In genomic region chr4:133051550-133051865, GRCm38 (mm10) we compare ENCODE assay signal across 10 mouse cellular contexts. TPM values are rescaled to one million over a fixed set of nuclear protein-coding genes. Genes with fewer than 3 reads are reported as not detected.
DNase-seq lines count a peak whose midpoint lies in the region; ATAC-seq and TF ChIP-seq lines count a peak whose summit lies in the region.
"Had no signal": no experiment of that assay in that cellular context is flagged by ENCODE, and none has a peak within 500 bp of the region (broad histone marks: within the 10 kb centered on the region; RNA-seq: fewer than 3 reads in every experiment).

No protein-coding gene starts in this region.

- H3K9ac ChIP-seq in kidney, embryonic 16.5 days (replicated peaks; ENCODE audit: low read length): peak overlapping the region; percentile 40; the same call in 1 of the 2 replicates
- peak overlapping the region; percentile 11; the same call in 1 of the 2 replicates for H3K9ac ChIP-seq in embryonic facial prominence, embryonic 12.5 days
- 0 out of 2 replicates have a peak overlapping the region, but pooled peaks have one; percentile 15 for H3K9ac ChIP-seq in hindbrain, embryonic 15.5 days
- peak overlapping the region; percentile 9; the same call in 1 of the 2 replicates for H3K9ac ChIP-seq in midbrain, postnatal 0 days (replicated peaks; ENCODE audit: low read length, poor library complexity, severe bottlenecking)
- H3K9ac ChIP-seq: liver, embryonic 14.5 days had no signal

- peaks cover 81% of the 10 kb centered on the region for H3K4me1 ChIP-seq in kidney, embryonic 16.5 days (ENCODE audit: insufficient read depth, low read length)
- H3K4me1 ChIP-seq in embryonic facial prominence, embryonic 12.5 days: peaks cover 96% of the 10 kb centered on the region
- peaks cover 88% of the 10 kb centered on the region for H3K4me1 ChIP-seq in hindbrain, embryonic 15.5 days (replicated peaks)
- peaks cover 47% of the 10 kb centered on the region for H3K4me1 ChIP-seq in midbrain, postnatal 0 days (ENCODE audit: insufficient read depth, low read length)

- no peak for DNase-seq in kidney, postnatal 14 days
- DNase-seq in midbrain, postnatal 0 days (ENCODE audit: low spot score): no peak
- DNase-seq in ovary, postnatal 36 days (ENCODE audit: low spot score): no peak
- no peak for DNase-seq in urinary bladder, postnatal 25 days (ENCODE audit: low spot score)
- no peak for DNase-seq in B cell, adult 2 months

- H3K27ac ChIP-seq in kidney, embryonic 16.5 days (ENCODE audit: low read length): peak overlapping the region; percentile 32; the same call in 1 of the 2 replicates
- peak overlapping the region; percentile 90 for H3K27ac ChIP-seq in embryonic facial prominence, embryonic 12.5 days
- H3K27ac ChIP-seq in hindbrain, embryonic 15.5 days (replicated peaks): peak overlapping the region; percentile 71
- H3K27ac ChIP-seq in midbrain, postnatal 0 days (ENCODE audit: low read depth, low read length): peak overlapping the region; percentile 51
- H3K27ac ChIP-seq: kidney, postnatal 0 days; liver, embryonic 14.5 days had no signal

- H3K27me3 ChIP-seq in kidney, embryonic 16.5 days (ENCODE audit: insufficient read depth, low read length): no peaks in the 10 kb centered on the region
- H3K27me3 ChIP-seq in embryonic facial prominence, embryonic 12.5 days: no peaks in the 10 kb centered on the region
- no peaks in the 10 kb centered on the region for H3K27me3 ChIP-seq in hindbrain, embryonic 15.5 days
- no peaks in the 10 kb centered on the region for H3K27me3 ChIP-seq in midbrain, postnatal 0 days (ENCODE audit: insufficient read depth, low read length)

- no peak for ATAC-seq in kidney, embryonic 16.5 days (ENCODE audit: low FRiP score, low TSS enrichment)
- ATAC-seq in embryonic facial prominence, embryonic 12.5 days (ENCODE audit: insufficient number of reproducible peaks, insufficient read depth, low FRiP score, low TSS enrichment): no peak
- ATAC-seq in hindbrain, embryonic 15.5 days (ENCODE audit: low FRiP score, low read depth): no peak
- no peak for ATAC-seq in midbrain, postnatal 0 days (ENCODE audit: low FRiP score)

- TF ChIP-seq CTCF in midbrain, postnatal 0 days (IDR thresholded peaks at IDR 0.05): no peak

- no peak overlapping the region for H3K4me3 ChIP-seq in kidney, embryonic 16.5 days (ENCODE audit: low read length)
- H3K4me3 ChIP-seq in embryonic facial prominence, embryonic 12.5 days: no peak overlapping the region
- H3K4me3 ChIP-seq in hindbrain, embryonic 15.5 days: no peak overlapping the region
- no peak overlapping the region for H3K4me3 ChIP-seq in midbrain, postnatal 0 days (ENCODE audit: low read depth, low read length)

- no peaks in the 10 kb centered on the region for H3K9me3 ChIP-seq in kidney, embryonic 16.5 days (ENCODE audit: low read length)
- no peaks in the 10 kb centered on the region for H3K9me3 ChIP-seq in embryonic facial prominence, embryonic 12.5 days
- H3K9me3 ChIP-seq in hindbrain, embryonic 15.5 days: no peaks in the 10 kb centered on the region
- no peaks in the 10 kb centered on the region for H3K9me3 ChIP-seq in midbrain, postnatal 0 days (ENCODE audit: low read length)

- peaks cover 4% of the 10 kb centered on the region; the same call in 1 of the 2 replicates for H3K36me3 ChIP-seq in kidney, embryonic 16.5 days (ENCODE audit: insufficient read depth, low read length)
- H3K36me3 ChIP-seq in embryonic facial prominence, embryonic 12.5 days: peaks cover 10% of the 10 kb centered on the region; the same call in 1 of the 2 replicates
- H3K36me3 ChIP-seq in hindbrain, embryonic 15.5 days: no peaks in the 10 kb centered on the region
- peaks cover 9% of the 10 kb centered on the region for H3K36me3 ChIP-seq in midbrain, postnatal 0 days (ENCODE audit: insufficient read depth, low read length)

- 44% methylated on average over 14 of the region's 14 CpGs for WGBS in kidney, embryonic 16.5 days
- WGBS in embryonic facial prominence, embryonic 12.5 days: 21% methylated on average over 14 of the region's 14 CpGs
- 43% methylated on average over 14 of the region's 14 CpGs for WGBS in hindbrain, embryonic 15.5 days
- 34% methylated on average over 14 of the region's 14 CpGs for WGBS in midbrain, postnatal 0 days

- H3K4me2 ChIP-seq in kidney, embryonic 16.5 days (replicated peaks; ENCODE audit: low read depth, low read length): no peak overlapping the region
- peak overlapping the region; percentile 29 for H3K4me2 ChIP-seq in embryonic facial prominence, embryonic 12.5 days (replicated peaks)
- H3K4me2 ChIP-seq in hindbrain, embryonic 15.5 days: no peak overlapping the region
- 0 out of 2 replicates have a peak overlapping the region, but pooled peaks have one; percentile 9 for H3K4me2 ChIP-seq in midbrain, postnatal 0 days (ENCODE audit: low read depth, low read length, poor library complexity, severe bottlenecking)

RNA-seq across cellular contexts. Expression of gene Ahdc1, which starts 40.4 kb away (rescaled TPM):
- polyA plus RNA-seq in kidney, embryonic 16.5 days (2015; fragmentation: Nextera tagmentation; extraction: Ambion mirVana): 9.8 and 11.7 TPM in 2 replicates
- 12.7 and 14.6 TPM in 2 replicates for polyA plus RNA-seq in embryonic facial prominence, embryonic 12.5 days (2016; fragmentation: Nextera tagmentation; extraction: Ambion mirVana)
- 11.8 and 13.9 TPM in 2 replicates for polyA plus RNA-seq in hindbrain, embryonic 15.5 days (2015; fragmentation: Nextera tagmentation; extraction: Ambion mirVana)
- total RNA-seq in midbrain, postnatal 0 days (2014; rRNA removed): 105 and 115 TPM in 2 replicates
- 9.2 and 11.0 TPM in 2 replicates for polyA plus RNA-seq in midbrain, postnatal 0 days (2015; fragmentation: Nextera tagmentation; extraction: Ambion mirVana)

Comparison
In these comparisons a context has a peak if more than half of its experiments do, and no peak if none do; other contexts are left out.
1. H3K27ac ChIP-seq: peak in every context shown above with its lines; median percentile 90 in embryonic facial prominence, embryonic 12.5 days; 71 in hindbrain, embryonic 15.5 days; 51 in midbrain, postnatal 0 days; 32 in kidney, embryonic 16.5 days.
2. H3K4me2 ChIP-seq: peak in embryonic facial prominence, embryonic 12.5 days (single experiment) and midbrain, postnatal 0 days (single experiment); none in kidney, embryonic 16.5 days (single experiment) and hindbrain, embryonic 15.5 days (single experiment).
3. Peak in every context shown above with its lines, with median percentiles within 50 percentile points of each other: H3K9ac ChIP-seq.